Mouse (Mus musculus) MEL (cell line): Measurements from ENCODE around the gene Farsa. TPM values are rescaled to one million over a fixed set of nuclear protein-coding genes. Genes with fewer than 3 reads are reported as not detected.

Experiments
- DNase-seq: peaks from one replicate; pipeline ENCODE4 v3.0.0; 2011; ENCODE audit warnings: low read depth, low spot score
- H3K27ac ChIP-seq: 2 replicates; pipeline ENCODE4 v1.5.1; 2012; ENCODE audit warnings: low read depth, mild to moderate bottlenecking, control low read depth, low read length, moderate library complexity; ENCODE audit not compliant: control insufficient read depth
- H3K27me3 ChIP-seq, 2 experiments: fragments of 150-350 bp in 1 of 2; sonication (generic) in 1 of 2; 2 replicates each; pipeline ENCODE4 v1.6.1; 2012; ENCODE audit warnings: low read length in 2 of 2, mild to moderate bottlenecking in 2 of 2, improper control_type of control experiment in 1 of 2, moderate library complexity in 1 of 2; ENCODE audit not compliant: insufficient read depth in 2 of 2, control insufficient read depth in 1 of 2
- H3K36me3 ChIP-seq, 2 experiments: 2 replicates each; pipeline ENCODE4 v1.6.1; 2012 to 2014; ENCODE audit warnings: low read length in 2 of 2, improper control_type of control experiment in 1 of 2, inconsistent platforms in 1 of 2, mild to moderate bottlenecking in 1 of 2; ENCODE audit not compliant: insufficient read depth in 2 of 2, control insufficient read depth in 1 of 2
- H3K4me1 ChIP-seq, 2 experiments: fragments of 150-350 bp in 1 of 2; sonication (generic) in 1 of 2; 2 replicates each; pipeline ENCODE4 v1.6.1; 2012; ENCODE audit warnings: low read length in 2 of 2, improper control_type of control experiment in 1 of 2, mild to moderate bottlenecking in 1 of 2; ENCODE audit not compliant: insufficient read depth in 2 of 2, control insufficient read depth in 1 of 2
- H3K4me3 ChIP-seq, 2 experiments: fragments of 150-350 bp in 1 of 2; sonication (generic) in 1 of 2; 2 replicates each; pipeline ENCODE4 v1.5.1; 2012; ENCODE audit warnings: low read depth in 2 of 2, low read length in 2 of 2, mild to moderate bottlenecking in 2 of 2, moderate library complexity in 2 of 2, control low read depth in 1 of 2, improper control_type of control experiment in 1 of 2; ENCODE audit not compliant: control insufficient read depth in 1 of 2, insufficient read depth in 1 of 2
- H3K79me2 ChIP-seq: 2 replicates; pipeline ENCODE4 v1.6.1; 2012; ENCODE audit warnings: mild to moderate bottlenecking, low read length, moderate library complexity; ENCODE audit not compliant: control insufficient read depth, poor library complexity, insufficient read depth
- H3K9ac ChIP-seq: 2 replicates; pipeline ENCODE4 v1.6.1; 2012; ENCODE audit warnings: low read depth, mild to moderate bottlenecking, control low read depth, low read length, moderate library complexity; ENCODE audit not compliant: control insufficient read depth, poor library complexity, severe bottlenecking
- H3K9me3 ChIP-seq: fragments of 150-350 bp; sonication (generic); replicated peaks from 2 replicates; pipeline ENCODE4 v1.6.1; 2012; ENCODE audit warnings: mild to moderate bottlenecking, low read length, improper control_type of control experiment, moderate library complexity; ENCODE audit not compliant: insufficient read depth
- BHLHE40 ChIP-seq: IDR thresholded peaks from 2 replicates; pipeline ENCODE4 v1.6.1; 2012; ENCODE audit warnings: low read depth, mild to moderate bottlenecking, inconsistent platforms, low read length, improper control_type of control experiment, borderline replicate concordance
- CHD1 ChIP-seq: IDR thresholded peaks from 2 replicates; pipeline ENCODE4 v1.6.1; 2012; ENCODE audit warnings: low read depth, mild to moderate bottlenecking, inconsistent platforms, low read length, improper control_type of control experiment
- CHD2 ChIP-seq: IDR thresholded peaks from 2 replicates; pipeline ENCODE4 v1.6.1; 2011; ENCODE audit warnings: low read length, improper control_type of control experiment
- CTCF ChIP-seq, 3 experiments: IDR thresholded peaks in 2 of 3; conservative IDR thresholded peaks in 1 of 3; 2 replicates each; pipeline ENCODE4 v1.5.1; 2011 to 2012; ENCODE audit warnings: low read length in 3 of 3, low read depth in 2 of 3, mild to moderate bottlenecking in 2 of 3, improper control_type of control experiment in 1 of 3, inconsistent platforms in 1 of 3, mixed read lengths in 1 of 3, moderate library complexity in 1 of 3; ENCODE audit not compliant: control insufficient read depth in 1 of 3, insufficient read depth in 1 of 3, poor library complexity in 1 of 3, severe bottlenecking in 1 of 3
- E2F4 ChIP-seq: IDR thresholded peaks from 2 replicates; pipeline ENCODE4 v1.6.1; 2011; ENCODE audit warnings: low read depth, low read length, improper control_type of control experiment, borderline replicate concordance
- ELF1 ChIP-seq: IDR thresholded peaks from 2 replicates; pipeline ENCODE4 v1.6.1; 2014; ENCODE audit warnings: low read depth, mild to moderate bottlenecking, inconsistent platforms, low read length, improper control_type of control experiment, moderate library complexity
- EP300 ChIP-seq, 2 experiments: IDR thresholded peaks; 2 replicates each; pipeline ENCODE4 v1.6.1; 2011; ENCODE audit warnings: improper control_type of control experiment in 2 of 2, low read length in 2 of 2, low read depth in 1 of 2, mild to moderate bottlenecking in 1 of 2
- ETS1 ChIP-seq: IDR thresholded peaks from 2 replicates; pipeline ENCODE4 v1.6.1; 2012; ENCODE audit warnings: low read depth, mild to moderate bottlenecking, inconsistent platforms, low read length, improper control_type of control experiment, moderate library complexity
- GABPA ChIP-seq: IDR thresholded peaks from 2 replicates; pipeline ENCODE4 v1.6.1; 2012; ENCODE audit warnings: low read depth, mild to moderate bottlenecking, inconsistent platforms, low read length, improper control_type of control experiment, moderate library complexity
- GATA1 ChIP-seq: IDR thresholded peaks from 2 replicates; pipeline ENCODE4 v1.6.1; 2011; ENCODE audit warnings: low read depth, low read length, improper control_type of control experiment
- HCFC1 ChIP-seq: IDR thresholded peaks from 2 replicates; pipeline ENCODE4 v1.6.1; 2012; ENCODE audit warnings: low read depth, mild to moderate bottlenecking, inconsistent platforms, low read length, improper control_type of control experiment, moderate library complexity
- JUND ChIP-seq: IDR thresholded peaks from 2 replicates; pipeline ENCODE4 v1.6.1; 2011; ENCODE audit warnings: low read depth, mild to moderate bottlenecking, improper control_type of control experiment, low read length
- MAFK ChIP-seq: IDR thresholded peaks from 2 replicates; pipeline ENCODE4 v1.6.1; 2011; ENCODE audit warnings: low read depth, mild to moderate bottlenecking, low read length, improper control_type of control experiment, borderline replicate concordance
- MAX ChIP-seq: IDR thresholded peaks from 2 replicates; pipeline ENCODE4 v1.6.1; 2011; ENCODE audit warnings: low read length, improper control_type of control experiment
- MAZ ChIP-seq: IDR thresholded peaks from 2 replicates; pipeline ENCODE4 v1.6.1; 2012; ENCODE audit warnings: low read depth, mild to moderate bottlenecking, inconsistent platforms, low read length, improper control_type of control experiment
- MEF2A ChIP-seq: IDR thresholded peaks from 2 replicates; pipeline ENCODE4 v1.6.1; 2014; ENCODE audit warnings: low read depth, mild to moderate bottlenecking, inconsistent platforms, low read length, improper control_type of control experiment; ENCODE audit not compliant: poor library complexity, insufficient replicate concordance, severe bottlenecking; ENCODE audit errors: extremely low read depth
- MXI1 ChIP-seq: IDR thresholded peaks from 2 replicates; pipeline ENCODE4 v1.6.1; 2011; ENCODE audit warnings: mild to moderate bottlenecking, low read depth, low read length, improper control_type of control experiment
- MYB ChIP-seq: IDR thresholded peaks from 2 replicates; pipeline ENCODE4 v1.6.1; 2011; ENCODE audit warnings: mild to moderate bottlenecking, low read depth, low read length, improper control_type of control experiment
- MYC ChIP-seq: IDR thresholded peaks from 2 replicates; pipeline ENCODE4 v1.6.1; 2011; ENCODE audit warnings: low read depth, mild to moderate bottlenecking, low read length, improper control_type of control experiment, moderate library complexity
- NELFE ChIP-seq: IDR thresholded peaks from 2 replicates; pipeline ENCODE4 v1.6.1; 2011; ENCODE audit warnings: low read depth, low read length, improper control_type of control experiment
- NRF1 ChIP-seq: IDR thresholded peaks from 2 replicates; pipeline ENCODE4 v1.6.1; 2014; ENCODE audit warnings: low read depth, mild to moderate bottlenecking, inconsistent platforms, low read length, improper control_type of control experiment, moderate library complexity; ENCODE audit not compliant: poor library complexity, insufficient read depth, severe bottlenecking
- POLR2A ChIP-seq, 2 experiments: IDR thresholded peaks; 2 replicates each; pipeline ENCODE4 v1.6.1; 2011 to 2012; ENCODE audit warnings: low read length in 2 of 2, mild to moderate bottlenecking in 2 of 2, control low read depth in 1 of 2, improper control_type of control experiment in 1 of 2, low read depth in 1 of 2, moderate library complexity in 1 of 2; ENCODE audit not compliant: control insufficient read depth in 1 of 2, insufficient read depth in 1 of 2, poor library complexity in 1 of 2
- POLR2AphosphoS2 ChIP-seq: IDR thresholded peaks from 2 replicates; pipeline ENCODE4 v1.6.1; 2011; ENCODE audit warnings: low read length, improper control_type of control experiment
- POLR2AphosphoS5 ChIP-seq: IDR thresholded peaks from 2 replicates; pipeline ENCODE4 v1.6.1; 2012; ENCODE audit warnings: low read depth, borderline replicate concordance, mild to moderate bottlenecking, inconsistent platforms, low read length, moderate library complexity, mixed read lengths
- RAD21 ChIP-seq: IDR thresholded peaks from 2 replicates; pipeline ENCODE4 v1.6.1; 2011; ENCODE audit warnings: mild to moderate bottlenecking, low read depth, low read length, improper control_type of control experiment
- RCOR1 ChIP-seq: IDR thresholded peaks from 2 replicates; pipeline ENCODE4 v1.6.1; 2012; ENCODE audit warnings: low read depth, mild to moderate bottlenecking, inconsistent platforms, low read length, improper control_type of control experiment
- SIN3A ChIP-seq: IDR thresholded peaks from 2 replicates; pipeline ENCODE4 v1.6.1; 2012; ENCODE audit warnings: low read length, improper control_type of control experiment, inconsistent platforms
- SMC3 ChIP-seq: IDR thresholded peaks from 2 replicates; pipeline ENCODE4 v1.6.1; 2011; ENCODE audit warnings: low read depth, low read length, improper control_type of control experiment
- TAL1 ChIP-seq: IDR thresholded peaks from 2 replicates; pipeline ENCODE4 v1.6.1; 2012; ENCODE audit warnings: mild to moderate bottlenecking, inconsistent platforms, low read length, moderate library complexity, mixed read lengths
- TCF12 ChIP-seq: IDR thresholded peaks from 2 replicates; pipeline ENCODE4 v1.6.1; 2014; ENCODE audit warnings: low read depth, mild to moderate bottlenecking, inconsistent platforms, low read length, improper control_type of control experiment, moderate library complexity
- USF1 ChIP-seq: IDR thresholded peaks from 2 replicates; pipeline ENCODE4 v1.6.1; 2014; ENCODE audit warnings: low read depth, mild to moderate bottlenecking, inconsistent platforms, low read length, improper control_type of control experiment, moderate library complexity
- USF2 ChIP-seq, 2 experiments: IDR thresholded peaks; 2 replicates each; pipeline ENCODE4 v1.6.1; 2011 to 2012; ENCODE audit warnings: improper control_type of control experiment in 2 of 2, low read length in 2 of 2, borderline replicate concordance in 1 of 2, inconsistent platforms in 1 of 2, low read depth in 1 of 2, mild to moderate bottlenecking in 1 of 2; ENCODE audit not compliant: insufficient read depth in 1 of 2
- ZKSCAN1 ChIP-seq: IDR thresholded peaks from 2 replicates; pipeline ENCODE4 v1.6.1; 2012; ENCODE audit warnings: low read depth, mild to moderate bottlenecking, inconsistent platforms, low read length, improper control_type of control experiment, moderate library complexity
- ZMIZ1 ChIP-seq: IDR thresholded peaks from 2 replicates; pipeline ENCODE4 v1.6.1; 2012; ENCODE audit warnings: low read depth, mild to moderate bottlenecking, inconsistent platforms, low read length, improper control_type of control experiment, moderate library complexity
- ZNF384 ChIP-seq: IDR thresholded peaks from 2 replicates; pipeline ENCODE4 v1.6.1; 2012; ENCODE audit warnings: low read depth, mild to moderate bottlenecking, inconsistent platforms, low read length, improper control_type of control experiment
- polyA plus RNA-seq, 2 experiments: library from polyadenylated mRNA; stranded (reverse) in 1 of 2; unstranded in 1 of 2; fragments of >175 nt in 1 of 2; fragments of >200 nt in 1 of 2; gene quantifications; 2 replicates each; pipeline versions ENCODE4 v1.2.1 to v1.2.4; 2012; ENCODE audit warnings: low replicate concordance in 2 of 2, low read depth in 1 of 2; ENCODE audit not compliant: insufficient read length in 2 of 2, insufficient read depth in 1 of 2, missing spikeins in 1 of 2
- total RNA-seq: library from RNA; depleted of rRNA; stranded (reverse); fragments of 300-350 nt; gene quantifications from 2 replicates; pipeline ENCODE4 v1.2.3, GENCODE M21; 2012; rRNA removed

Farsa gene
- 205 and 245 TPM in 2 replicates for total RNA-seq
- 100 to 1,000 TPM; 152 to 295 TPM for polyA plus RNA-seq

GRCm38 (mm10) chr8:84856864-84857441 lies at the start of gene Farsa:
Farsa (plus strand) TSS chr8:84856989.
- Histone ChIP-seq H3K36me3 (peaks cover 10 to 18% of the 10 kb centered on the region in 2 experiments), H3K9ac (peak within 1 kb of the TSS; percentile 87), H3K27ac (peak within 1 kb of the TSS; percentile 74), H3K4me1 (peaks cover 5 to 8% of the 10 kb centered on the region in 2 experiments; a peak in 3 of 4 replicates), H3K27me3 (no peaks in the 10 kb centered on the region), H3K4me3 (peak within 1 kb of the TSS; percentile 87), H3K9me3 (no peaks in the 10 kb centered on the region), H3K79me2 (peaks cover 36% of the 10 kb centered on the region)
- DNase-seq: peak; percentile 97
- TF ChIP-seq RAD21 (no peak), TAL1 (no peak), MAFK (no peak), ETS1 (peak; percentile 63; the same call in 1 of the 2 replicates), POLR2AphosphoS5 (peak; percentile 89), NELFE (peak; percentile 98), TCF12 (peak; percentile 86), MEF2A (peak; percentile 40; the same call in 1 of the 2 replicates), GATA1 (peak; percentile 86), SIN3A (peak; percentile 91), ZKSCAN1 (peak; percentile 30; the same call in 1 of the 2 replicates), BHLHE40 (peak; percentile 51; the same call in 1 of the 2 replicates), MXI1 (peak; percentile 93), GABPA (0 out of 2 replicates have a peak, but pooled peaks have one; percentile 30), MYB (no peak), RCOR1 (peak; percentile 97), E2F4 (no peak), ZMIZ1 (peak; percentile 96), SMC3 (no peak), EP300 (IDR thresholded peaks at IDR 0.05; ENCODE audit: low read depth in 1 of 2, low read length in 2 of 2) (peak in 1 of 2 experiments; percentile 62; a peak in 2 of 4 replicates), ELF1 (peak; percentile 96), USF2 (IDR thresholded peaks at IDR 0.05; ENCODE audit: borderline replicate concordance in 1 of 2, insufficient read depth in 1 of 2, low read depth in 1 of 2, low read length in 2 of 2) (no peak), CTCF (IDR thresholded peaks at IDR 0.05 in 2 of 3, conservative IDR thresholded peaks at IDR 0.05 in 1 of 3; ENCODE audit: control insufficient read depth in 1 of 3, insufficient read depth in 1 of 3, low read depth in 2 of 3, low read length in 3 of 3, poor library complexity in 1 of 3, severe bottlenecking in 1 of 3) (no peak), ZNF384 (no peak), HCFC1 (peak; percentile 100), POLR2A (IDR thresholded peaks at IDR 0.05; ENCODE audit: control insufficient read depth in 1 of 2, insufficient read depth in 1 of 2, low read depth in 1 of 2, low read length in 2 of 2, poor library complexity in 1 of 2) (peak; percentile 98 to 99), POLR2AphosphoS2 (peak; percentile 99), NRF1 (peak; percentile 73), MYC (peak; percentile 97), CHD1 (no peak; the same call in 1 of the 2 replicates), MAZ (peak; percentile 65; the same call in 1 of the 2 replicates), CHD2 (no peak; the same call in 1 of the 2 replicates), USF1 (peak; percentile 59), MAX (peak; percentile 93), JUND (no peak)
